Mouse (Mus musculus) thymus, adult 2 months (tissue): Measurements from ENCODE around the gene Jmjd7.

Experiments used
- CTCF ChIP-seq: fragments of 200-500 bp; IDR thresholded peaks from 2 replicates; pipeline ENCODE4 v1.5.1; 2012; ENCODE audit warnings: mild to moderate bottlenecking, control low read depth, low read length, moderate library complexity, borderline replicate concordance; ENCODE audit not compliant: control insufficient read depth, poor library complexity, insufficient read depth; ENCODE audit errors: extremely low read depth
- POLR2A ChIP-seq: fragments of 200-500 bp; IDR thresholded peaks from 2 replicates; pipeline ENCODE4 v1.6.1; 2012; ENCODE audit warnings: mild to moderate bottlenecking, low read length, control low read depth, moderate library complexity; ENCODE audit not compliant: control insufficient read depth, poor library complexity, insufficient read depth; ENCODE audit errors: extremely low read depth

DNA sequence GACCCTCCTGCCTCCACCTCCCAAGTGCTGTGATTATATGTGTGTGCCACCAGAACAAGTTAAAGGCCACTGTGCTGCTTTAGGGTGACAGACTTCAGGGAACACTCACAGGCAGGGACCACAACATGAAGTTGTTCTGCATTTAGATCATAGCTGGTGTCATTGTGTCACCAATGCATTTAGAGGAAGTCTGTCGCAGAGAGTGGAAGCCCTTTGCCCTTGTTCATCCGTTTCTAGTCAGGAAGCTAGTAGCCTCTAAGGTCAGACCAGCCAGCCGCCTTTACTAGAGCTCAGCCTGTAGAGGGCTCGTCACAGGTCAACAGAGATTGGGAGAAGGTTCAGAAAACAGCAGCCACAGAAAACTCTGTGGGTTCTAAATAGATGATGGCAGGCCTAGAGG lies 18.6 kb upstream of the Jmjd7 start:
- TF ChIP-seq CTCF (no peak), POLR2A (no peak)
